Mouse (Mus musculus) retina, postnatal 1 day (tissue): ENCODE data around the gene Blmh.

ENCODE experiments used
- DNase-seq: peaks from one replicate; pipeline ENCODE4 v3.0.0-alpha.2; 2012

Blmh gene

DNA sequence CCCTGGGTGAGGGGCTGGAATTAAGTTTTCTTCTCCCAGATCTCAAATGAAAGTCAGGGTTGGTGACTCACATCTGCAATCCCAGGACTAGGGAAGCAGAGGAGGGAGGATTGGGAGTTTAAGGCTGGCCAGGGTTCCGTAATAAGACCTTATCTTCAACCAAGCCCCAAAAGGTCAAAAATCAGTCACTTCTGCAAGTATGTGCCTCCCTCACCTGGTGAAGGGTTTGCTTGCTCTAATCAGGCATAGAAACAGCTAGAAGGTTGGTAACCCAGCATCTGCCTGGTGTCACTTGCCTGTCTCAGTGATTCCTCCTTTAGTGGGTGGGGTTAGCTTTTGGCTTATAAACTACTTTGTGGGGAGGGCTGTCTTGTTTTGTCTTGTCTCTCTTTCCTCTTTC lies 77.8 kb downstream of the Blmh start:
- no peak for DNase-seq

DNA sequence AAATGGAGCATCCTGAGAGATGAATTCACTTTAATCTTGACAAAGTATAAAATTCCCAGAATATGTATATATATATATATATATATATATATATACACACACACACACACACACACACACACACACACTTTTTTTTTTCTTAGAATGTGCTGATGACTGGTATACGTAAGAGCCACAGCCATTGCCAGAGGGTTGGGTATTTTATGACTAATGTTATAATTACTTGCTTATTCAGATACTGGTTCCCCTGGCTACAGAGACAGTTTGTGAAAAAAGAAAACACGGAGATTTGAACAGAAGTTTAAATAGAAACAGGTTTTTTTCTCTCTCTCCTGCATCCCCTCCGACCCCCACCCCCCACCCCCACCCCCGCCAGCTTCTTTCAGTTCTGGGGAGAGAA lies 81.3 kb downstream of the Blmh start:
- no peak for DNase-seq

DNA sequence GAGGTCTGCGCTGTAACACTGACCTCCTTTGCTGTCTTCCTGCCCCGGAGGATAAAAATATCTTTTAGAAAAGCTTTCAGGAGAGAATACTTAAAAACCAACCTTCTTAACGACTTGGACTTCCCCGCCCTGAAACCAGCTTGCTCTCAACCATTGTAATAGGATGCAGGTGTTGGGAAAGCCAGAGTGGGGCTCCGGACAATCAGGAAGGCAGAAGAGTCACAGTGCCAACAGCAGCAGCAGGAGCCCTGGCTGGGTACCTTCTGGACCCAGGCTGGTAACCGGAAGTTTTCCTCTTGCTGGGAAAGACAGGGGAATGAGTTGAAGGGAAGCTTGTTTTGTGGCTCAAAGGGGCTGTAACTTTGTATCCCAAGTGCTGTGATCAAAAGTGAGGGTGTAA lies 82.0 kb downstream of the Blmh start:
- no peak for DNase-seq

DNA sequence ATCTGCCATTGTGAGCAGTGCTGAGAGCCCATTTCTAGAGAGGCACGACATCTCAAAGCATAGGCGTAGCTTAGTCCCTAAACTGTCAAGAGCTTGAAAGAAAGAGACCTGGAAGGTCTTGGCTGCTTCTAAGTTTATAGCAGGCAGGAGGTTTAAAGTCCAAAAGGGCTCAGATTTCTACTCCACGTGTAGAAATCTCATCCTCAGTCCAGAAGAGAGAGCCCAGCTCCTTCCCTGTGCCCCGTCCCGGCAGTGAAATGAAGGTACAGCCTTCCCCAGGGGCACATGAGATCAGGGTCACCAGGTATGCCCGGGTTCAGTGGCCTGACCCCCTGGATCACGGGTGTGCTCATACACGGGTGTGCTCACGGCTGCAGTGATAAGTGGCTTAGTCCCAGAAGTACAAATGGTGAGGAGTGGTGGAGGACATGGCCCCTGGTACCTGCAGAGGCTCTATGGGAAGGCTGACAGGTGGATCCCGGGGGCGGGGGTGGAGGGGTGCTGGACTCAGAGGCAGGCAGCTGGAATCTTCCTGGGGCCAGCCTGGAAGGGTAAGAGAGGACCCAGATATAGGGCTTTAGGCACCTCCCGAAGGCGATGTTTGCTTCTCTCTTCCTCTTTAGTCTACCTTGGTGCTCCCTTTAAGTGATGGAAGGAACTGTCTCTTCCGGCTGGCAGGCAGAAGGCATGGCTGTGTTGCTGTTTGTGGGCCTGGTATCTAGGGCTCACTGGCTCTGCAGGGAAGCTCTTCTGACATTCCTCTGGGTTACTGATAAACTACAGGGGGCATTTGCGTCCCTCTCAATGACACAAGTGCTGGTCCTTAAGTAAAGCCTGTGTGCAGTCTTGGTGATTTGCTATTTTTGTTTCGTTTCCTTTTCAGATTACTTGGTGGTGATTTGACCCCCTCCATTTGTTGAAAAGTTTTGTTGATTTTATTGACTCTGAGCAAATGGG lies 84.7 kb downstream of the Blmh start:
- DNase-seq = no peak

DNA sequence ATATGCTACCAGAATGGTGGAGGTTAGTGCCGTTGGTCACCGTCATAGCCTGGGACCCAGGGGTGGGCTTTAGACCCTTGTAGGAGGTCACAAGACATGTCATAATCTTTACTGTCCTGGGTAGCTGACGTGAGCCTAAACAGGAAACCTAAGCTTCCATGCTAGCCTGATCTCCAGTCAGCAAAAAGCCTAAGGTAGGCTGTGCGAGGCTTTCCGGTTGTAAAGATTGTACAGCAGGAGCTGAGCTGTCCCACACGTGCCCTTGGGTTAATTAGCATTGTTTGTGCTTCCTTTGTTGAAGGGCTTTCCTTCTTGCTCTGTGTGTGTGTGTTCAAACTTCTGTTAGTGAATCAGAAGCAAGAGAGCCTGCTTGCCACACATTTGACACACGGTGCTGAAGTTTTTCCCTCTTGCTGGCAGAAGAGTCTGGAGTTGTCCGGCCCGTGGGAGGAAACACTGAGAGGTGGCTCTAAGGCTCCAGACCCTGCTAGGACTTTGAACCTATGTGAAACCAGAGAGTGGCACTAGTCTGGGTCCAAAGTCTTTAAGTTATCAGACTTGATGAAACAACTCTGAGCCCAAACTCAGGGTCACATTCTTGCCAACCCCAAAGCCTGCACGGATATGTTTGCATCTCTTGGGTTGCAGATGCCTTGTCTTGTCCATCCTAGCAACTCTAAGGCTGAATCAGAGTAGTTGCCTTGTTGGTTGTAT lies 86.3 kb downstream of the Blmh start:
- no peak for DNase-seq

DNA sequence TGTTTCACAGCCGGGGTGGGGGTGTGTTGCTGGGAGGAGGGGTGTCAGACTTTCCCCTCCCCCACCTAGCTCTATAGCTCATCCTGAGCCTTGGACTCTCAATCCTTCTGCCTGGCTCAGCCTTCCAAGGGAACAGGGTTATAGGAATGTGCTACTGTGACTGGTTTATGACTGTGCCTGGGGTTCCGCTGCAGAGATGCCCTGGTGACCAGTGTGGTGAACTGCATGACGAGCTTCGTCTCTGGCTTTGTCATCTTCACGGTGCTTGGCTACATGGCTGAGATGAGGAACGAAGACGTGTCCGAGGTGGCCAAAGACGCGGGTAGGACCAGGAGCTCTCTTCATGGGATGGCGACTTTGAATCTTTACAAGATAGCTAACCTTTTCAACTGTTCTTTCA lies 93.4 kb downstream of the Blmh start:
- DNase-seq = no peak

DNA sequence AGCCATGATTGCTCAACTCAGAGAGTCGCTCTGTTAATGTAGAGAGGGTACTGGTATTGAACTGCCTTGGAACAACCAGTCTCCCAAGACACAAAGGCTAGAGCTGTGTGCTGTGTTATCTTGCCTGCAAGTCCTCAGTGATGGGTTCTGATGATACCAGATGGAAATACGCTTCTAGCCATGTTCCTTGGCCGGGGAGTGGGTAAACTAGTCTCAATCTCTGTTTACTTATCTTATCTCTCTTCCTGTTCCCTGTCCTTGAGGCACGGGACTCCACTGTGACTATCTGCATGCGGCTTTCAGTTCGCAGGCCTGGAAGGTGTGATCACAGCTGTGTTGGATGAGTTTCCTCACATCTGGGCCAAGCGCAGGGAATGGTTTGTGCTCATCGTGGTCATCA lies 94.9 kb downstream of the Blmh start:
- DNase-seq = no peak

DNA sequence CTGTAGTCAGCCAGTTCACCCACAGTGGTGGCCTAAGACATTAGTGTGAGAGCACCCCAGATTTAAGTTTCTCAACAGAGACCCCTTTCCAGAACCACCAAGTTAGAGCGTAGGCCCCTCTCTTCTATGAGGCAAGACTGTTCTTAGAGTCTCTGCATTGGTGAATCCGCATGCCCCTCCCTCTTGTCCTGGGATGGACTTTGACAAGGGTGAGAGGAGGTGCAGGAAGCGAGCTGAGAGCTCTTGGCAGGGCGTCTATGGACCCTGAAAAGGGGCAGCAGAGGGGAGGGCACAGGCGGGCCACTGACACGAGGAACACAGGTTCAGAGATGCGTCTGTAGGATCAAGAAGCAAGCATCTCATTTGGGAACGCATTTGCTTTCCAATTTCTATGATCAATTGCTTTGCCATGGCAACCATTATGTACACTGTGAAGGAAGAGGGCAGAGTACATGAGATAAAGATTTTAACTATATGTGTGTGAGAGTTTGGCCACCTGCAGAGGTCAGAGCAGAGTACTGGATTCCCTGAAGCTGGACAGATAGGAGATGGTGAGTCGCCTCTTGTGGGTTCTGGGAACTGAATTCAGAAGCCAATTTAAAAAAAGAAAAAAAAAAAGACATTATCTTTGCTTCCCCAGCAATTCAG lies 97.3 kb downstream of the Blmh start:
- no peak for DNase-seq

DNA sequence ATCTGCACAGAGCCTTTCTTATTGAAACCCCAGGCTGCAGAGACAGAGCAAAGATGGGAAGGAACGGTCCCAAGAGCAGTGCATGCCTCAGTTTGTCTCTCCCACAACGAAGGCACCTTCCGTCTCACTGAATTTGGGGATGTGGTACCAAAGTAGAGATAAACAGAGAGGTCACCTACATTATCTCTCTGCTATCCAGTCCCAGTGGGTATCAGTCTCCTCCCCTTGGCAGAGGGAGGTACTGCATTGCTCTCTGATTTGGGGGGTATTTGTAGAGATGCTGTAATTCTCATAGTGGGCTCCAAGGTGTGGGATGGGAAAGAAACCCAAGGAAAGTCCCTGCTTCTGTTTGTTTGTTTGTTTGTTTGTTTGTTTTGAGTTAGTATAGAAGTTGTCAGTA lies 102.0 kb downstream of the Blmh start:
- no peak for DNase-seq

DNA sequence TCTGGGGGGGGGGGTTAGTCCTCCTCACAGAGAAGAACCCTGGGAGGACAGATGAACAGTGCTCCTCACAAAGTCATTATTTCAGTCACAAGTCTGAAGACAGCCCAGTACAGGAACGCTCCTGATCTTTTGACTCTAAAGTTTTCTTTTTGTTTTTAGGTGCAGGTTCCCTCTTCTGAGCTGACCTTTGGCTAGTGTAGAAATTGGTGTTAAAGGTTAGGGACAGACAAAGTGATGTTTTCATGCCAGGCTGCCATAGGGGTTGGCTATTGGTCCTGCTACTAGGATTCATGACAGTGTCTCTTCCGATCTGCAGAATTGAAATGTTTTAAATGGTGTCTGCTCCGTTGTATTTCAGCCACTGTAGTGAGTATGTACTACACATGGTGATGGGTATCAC lies 103.5 kb downstream of the Blmh start:
- DNase-seq = no peak

DNA sequence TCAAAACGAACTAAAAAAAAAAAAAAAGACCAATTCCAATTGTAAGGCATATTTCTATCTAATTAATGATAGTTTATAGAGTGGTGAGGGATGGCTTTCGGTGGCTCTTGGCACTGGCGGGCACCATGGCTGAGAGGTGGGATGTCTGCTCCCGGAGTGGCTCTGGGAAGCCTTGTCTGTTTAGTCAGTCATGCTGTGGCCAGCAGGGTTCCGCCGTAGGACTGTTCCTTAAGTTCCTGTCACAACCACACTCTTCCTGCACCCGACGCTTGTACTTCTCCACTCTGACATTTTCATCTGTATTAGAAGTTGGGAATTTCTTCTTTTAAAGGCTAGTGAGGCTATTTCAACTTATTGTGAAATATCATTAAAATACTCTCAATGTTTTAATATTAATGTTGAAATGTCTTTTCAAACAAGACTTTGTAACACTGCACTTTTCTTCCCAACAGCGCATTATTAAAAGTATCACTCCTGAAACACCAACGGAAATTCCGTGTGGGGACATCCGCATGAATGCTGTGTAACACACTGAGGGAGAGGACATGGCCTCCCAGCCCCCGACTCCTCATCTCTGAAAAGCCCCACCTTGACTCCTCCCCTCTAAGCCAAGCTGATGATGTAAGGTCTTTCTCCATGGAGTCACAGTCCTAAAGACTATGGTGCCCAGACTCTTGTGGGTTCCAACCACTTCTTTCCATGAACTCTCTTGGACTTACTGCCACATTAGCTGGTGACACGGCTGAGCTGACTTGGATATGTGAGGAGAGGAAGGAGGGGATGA lies 106.7 kb downstream of the Blmh start:
- DNase-seq = no peak
